Mouse (Mus musculus) mouse trophoblast stem cell (cell line): ENCODE measurements at regions not wholly inside any gene's neighbourhood (a gene's known extent, or its start where the extent isn't known, plus 50 kb on each side); places are given as distances from the start of the nearest gene placed in this dataset.

ENCODE experiments used
- in situ Hi-C, 2 experiments: fragments of 300-500 bp; cut with MseI, MboI; formaldehyde crosslinking; loops; 2 replicates in 1 of 2; 3 replicates in 1 of 2; pipeline ENCODE4 v1.15.1; 2025

DNA sequence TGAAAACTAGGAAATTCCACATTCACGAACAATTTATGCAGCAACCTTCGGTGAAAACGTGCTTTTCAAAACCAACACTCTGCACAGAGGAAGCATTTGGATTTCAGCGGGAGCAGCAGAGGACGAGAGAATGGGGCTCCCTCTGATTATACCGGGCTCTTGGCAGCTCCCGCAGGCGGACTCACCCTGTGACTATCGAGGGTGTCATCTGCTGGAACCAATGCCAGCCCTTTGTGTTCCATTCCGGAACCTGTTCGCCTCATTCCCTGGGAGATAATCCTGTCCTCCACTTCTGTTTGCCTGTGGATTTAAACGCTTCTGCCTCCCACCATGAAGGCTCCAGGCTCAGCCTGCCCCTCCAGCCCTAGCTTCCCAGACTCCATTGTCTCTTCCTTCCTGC is 77.1 kb downstream of the Utp18 start:
- in situ Hi-C loops = loop anchor here in 1 of 2 experiments (25.0 kb wide), 1 partner anchor 671 kb away; no protein-coding TSS in a partner anchor

DNA sequence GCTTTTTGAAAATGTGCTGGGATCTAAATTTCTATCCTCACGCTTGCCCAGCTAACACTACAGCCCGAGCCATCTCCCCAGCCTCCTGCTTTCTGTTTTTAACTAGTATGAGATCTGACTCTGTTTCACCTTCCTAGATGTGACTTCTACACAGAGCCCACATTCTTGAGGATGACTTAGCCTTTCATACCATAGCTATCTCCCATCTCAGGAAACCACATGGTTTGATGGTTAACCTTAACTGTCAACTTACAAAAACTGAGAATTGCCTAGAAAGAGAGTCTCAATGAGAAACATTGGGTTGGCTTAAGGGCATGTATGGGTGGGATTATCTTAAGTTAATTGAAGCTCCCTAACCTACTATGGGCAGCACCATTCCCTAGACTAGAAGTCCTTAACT is 78.4 kb downstream of the Utp18 start:
- in situ Hi-C loops = loop anchor here in 1 of 2 experiments (25.0 kb wide), 1 partner anchor 670 kb away; no protein-coding TSS in a partner anchor

DNA sequence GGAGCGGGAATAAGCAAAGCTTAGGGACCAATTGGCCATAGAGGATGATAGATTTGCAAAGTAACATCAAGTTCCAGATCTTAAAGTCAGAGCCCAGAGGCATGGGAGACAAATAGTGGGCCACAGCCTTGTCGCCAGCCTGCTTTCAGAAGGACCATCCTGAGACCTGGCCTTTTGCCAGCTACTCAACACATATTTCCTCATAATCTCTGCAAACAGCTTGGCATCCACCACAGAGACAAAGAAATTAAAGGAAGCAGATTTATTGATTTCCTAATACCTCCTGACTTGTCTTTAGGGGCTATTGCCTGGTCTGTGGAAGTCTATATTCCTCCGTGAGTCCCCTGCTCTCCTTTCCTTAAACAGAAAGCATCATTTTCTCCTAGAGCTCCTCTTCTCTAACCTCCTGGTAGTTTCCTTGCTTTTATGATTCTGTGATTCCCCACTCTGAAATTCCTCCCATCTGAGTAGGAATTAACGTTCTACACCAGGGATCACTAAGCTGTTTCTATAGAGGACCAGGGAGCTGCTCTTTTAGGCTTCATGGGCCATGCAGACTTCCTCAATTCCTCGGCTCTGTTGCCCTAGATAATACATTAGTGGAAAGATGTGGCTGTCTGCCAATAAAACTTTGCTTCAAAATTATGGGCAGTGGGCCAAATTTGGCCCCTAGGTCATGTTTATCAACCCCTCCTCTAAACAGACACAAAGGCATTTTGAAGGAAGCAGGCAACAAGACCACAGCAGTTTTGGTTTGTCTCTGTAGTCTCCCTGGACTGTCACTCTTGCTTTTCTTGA is 114.2 kb downstream of the Utp18 start:
- in situ Hi-C loops = no loop called here

DNA sequence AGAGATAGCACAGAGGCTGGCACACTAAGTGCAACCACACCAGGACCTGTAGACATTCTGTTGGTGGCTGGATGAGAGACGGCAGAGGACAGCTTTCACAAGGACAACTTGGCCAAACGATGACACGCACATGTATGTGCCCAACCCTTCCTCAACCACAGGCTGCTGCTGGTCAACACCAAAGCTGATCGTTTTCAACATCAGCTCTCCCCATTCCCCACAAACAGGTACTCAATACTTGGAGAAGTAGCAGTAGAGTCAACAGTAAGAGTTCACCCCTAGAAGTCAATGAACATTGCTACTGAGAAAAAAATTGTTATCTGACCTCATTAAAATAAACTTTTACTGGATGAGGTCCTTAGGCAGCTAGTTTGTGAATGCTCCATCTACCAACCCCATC is 119.6 kb downstream of the Utp18 start:
- in situ Hi-C loops = no loop called here

DNA sequence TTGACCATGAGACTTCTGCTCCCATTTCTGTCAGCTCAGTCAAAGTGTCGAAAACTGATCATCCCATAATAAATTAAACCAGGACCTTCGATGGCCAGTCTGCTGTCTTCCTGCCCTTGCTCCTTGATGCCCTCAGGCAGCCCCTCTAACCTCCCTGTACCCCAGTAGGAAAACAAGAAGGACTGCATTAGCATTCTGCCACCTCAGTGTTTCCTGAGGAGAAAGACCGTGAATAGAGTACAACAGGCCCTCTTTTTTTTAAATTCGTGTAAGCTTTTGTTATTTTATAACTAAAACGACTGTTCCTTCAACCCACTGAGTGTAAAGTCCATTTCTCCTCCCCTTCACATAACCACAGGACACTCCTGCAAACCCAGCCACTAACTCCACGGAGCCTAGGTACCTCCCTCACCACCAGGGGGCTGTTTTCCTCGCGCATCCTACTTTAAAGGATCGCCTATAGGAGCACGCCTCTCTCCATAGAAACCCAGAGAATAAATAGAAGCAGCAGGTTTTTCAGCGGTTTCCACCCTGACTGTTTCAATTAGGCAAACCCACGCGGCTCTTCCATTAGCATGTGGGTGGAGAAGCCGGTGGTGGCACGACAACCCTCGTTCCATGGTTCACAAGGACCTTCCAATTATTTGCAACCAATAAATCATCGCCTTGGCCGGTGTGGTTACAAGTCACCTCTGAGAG is 122.6 kb downstream of the Utp18 start:
- in situ Hi-C loops = no loop called here

DNA sequence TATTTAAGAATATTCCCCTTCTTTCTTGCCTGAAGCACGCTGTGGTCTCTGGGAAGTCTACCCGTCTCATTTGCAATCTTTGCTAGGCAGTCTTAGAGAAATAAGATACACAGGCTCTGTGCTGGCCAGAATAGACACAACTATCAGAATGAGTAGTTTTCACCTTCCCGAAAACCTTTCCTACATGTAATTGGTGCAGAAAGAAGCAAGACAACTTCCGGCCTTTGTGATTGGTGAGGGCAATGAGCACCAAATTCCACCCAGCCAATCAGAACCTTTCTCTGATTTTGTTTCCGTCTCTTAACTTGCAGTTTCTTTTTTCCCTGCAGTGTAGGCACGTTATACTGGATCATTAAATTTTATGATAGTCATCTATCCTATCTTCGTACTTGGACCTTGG is 127.7 kb downstream of the Utp18 start:
- in situ Hi-C loops = no loop called here

DNA sequence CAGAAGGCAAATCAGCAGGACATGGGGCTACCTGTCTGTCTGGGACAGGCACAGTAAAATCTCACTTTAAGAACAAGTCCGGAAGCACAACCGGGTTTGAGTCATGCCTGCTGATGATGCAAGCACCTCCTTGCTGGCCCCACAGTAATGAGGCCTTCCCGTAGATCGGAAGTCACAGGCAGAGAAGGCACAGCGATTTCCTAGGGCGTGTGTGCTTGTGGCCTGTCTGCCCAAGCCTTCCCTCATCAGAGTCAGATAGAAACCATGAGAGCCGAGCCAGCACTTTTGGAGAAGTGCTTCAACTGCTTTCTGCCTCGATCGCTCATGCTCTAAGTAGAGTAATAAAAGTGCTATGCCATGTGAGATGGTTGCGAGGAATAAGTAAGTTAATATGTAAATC is 148.9 kb downstream of the Utp18 start:
- in situ Hi-C loops = no loop called here

DNA sequence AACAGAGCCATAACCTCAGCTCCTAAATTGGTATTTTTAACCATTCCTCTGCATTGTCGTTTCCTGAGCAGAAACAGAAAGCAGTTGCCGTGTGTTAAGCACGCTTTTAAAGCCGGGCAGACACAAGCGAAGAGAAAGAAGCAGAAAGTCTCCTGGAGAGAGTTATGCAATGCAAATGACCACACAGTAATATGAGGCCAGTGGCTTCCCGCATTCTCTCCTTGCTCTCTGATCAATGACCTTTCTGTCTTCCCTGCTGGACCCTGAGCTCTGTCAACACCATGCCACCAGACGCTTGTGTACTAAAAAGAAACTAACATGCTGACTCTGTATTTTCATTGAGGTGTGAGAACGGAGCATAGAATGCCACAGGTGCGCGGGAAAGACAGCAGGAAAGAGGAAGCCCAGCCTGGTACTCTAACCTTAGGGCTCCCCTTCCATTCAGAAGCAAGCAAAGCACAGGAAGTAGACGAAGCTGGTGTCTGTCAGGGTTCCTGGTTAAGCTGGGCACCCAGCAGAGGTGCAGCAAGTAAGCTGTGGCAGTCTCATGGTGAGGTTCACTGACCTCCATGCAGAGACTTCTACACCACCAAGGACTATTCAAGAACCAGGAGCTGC is 151.9 kb downstream of the Utp18 start:
- in situ Hi-C loops = no loop called here

DNA sequence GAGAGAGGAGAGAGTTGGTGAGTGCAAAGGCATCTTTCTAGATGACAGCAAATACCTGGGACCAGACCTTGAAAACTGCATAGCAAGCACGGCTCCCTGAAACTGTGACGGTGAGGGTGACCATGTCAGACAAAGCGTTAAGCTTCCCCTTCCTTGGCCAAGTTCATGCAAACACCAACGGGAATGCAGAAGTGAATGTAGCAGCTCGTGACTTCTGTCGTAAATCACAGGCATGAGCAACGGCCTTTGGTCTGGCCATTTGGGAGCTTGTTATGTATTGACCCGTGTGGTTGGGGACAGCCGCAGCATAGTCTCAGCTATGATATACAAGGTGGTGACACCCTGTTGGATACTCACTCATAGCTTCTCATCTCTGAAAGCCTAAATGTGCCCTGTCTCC is 156.4 kb downstream of the Utp18 start:
- in situ Hi-C loops = no loop called here

DNA sequence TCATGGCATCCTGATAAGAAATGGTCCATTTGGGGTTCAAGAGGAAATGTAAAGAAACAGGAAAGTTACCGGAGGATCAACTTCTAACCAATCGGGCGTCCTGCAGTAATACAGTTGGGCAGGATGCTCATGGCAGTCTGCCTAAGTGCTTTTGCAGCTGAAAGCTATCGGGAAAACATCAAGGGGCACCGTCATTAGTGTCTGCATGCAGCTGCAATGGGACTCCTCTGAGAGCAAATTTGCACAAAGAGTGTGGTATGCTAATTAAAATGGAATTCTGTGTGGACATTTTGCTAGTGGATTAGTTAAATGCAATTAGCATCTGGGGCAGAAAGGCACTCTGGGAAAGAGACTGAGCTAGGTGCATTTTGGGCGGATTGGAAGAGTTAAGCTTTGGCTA is 160.3 kb downstream of the Utp18 start:
- in situ Hi-C loops = no loop called here

DNA sequence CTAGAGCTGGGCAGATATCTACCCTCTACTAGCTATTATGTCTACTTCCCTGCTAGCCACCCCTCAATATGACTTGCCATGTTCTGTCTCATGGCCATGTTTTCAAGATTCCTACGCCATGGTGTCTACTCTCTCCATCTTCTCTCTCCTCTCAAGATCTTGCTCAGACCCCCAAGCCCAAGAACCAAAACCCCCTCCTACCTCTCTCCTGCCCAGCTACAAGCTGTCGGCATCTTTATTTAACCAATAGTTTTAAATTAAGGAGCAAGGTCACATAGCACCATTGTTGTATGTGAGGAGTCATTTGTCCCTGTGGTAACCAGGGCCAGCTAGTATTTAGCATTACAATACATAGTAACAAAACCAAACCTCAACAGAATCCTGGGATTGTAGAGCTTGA is 166.4 kb downstream of the Utp18 start:
- in situ Hi-C loops = no loop called here

DNA sequence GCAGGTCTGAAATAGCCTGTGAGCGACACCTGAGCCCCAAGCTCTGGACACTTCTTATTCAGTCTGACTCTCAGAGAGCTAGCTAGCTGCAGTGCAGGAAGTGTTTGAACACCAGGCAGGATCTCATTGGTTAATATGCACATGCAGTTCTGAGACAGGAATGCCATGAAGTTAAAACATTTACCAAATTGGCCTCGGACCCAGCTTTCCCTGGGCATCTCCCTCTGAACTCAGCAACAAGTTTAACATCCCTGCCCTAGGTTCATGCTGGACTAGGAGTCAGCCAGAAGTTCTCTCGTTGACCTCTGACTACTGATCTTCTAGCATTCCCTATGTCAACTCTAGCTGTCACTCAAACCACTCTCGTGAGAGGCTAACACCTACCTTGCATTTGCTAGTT is 175.9 kb downstream of the Utp18 start:
- in situ Hi-C loops = no loop called here

DNA sequence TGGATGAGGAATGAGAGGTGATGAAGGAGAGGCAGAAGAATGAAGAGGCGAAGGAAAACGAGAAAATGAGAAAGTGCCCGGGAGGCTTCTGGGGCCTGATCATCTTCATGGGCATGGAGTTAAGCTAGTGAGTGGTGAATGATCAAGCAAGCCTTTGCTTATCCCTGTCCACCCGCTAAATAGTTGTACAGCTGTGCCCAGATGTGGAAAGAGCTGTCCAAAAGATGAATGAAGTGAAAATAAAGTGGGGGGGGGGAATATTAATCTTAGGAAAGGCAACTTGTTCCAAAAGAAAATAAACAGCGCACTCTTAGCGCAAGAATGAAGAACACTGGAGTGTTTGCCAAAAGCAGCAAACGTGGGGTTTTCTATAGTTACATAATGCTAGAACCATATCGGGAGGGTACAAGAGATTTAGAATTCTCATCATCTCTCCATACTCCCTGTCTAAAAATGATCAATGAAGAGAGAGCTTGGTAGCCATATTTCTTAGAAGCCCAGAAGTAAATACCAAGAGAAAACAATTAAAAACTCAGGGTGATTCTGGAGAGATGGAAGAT is 188.5 kb downstream of the Utp18 start:
- in situ Hi-C loops = no loop called here

DNA sequence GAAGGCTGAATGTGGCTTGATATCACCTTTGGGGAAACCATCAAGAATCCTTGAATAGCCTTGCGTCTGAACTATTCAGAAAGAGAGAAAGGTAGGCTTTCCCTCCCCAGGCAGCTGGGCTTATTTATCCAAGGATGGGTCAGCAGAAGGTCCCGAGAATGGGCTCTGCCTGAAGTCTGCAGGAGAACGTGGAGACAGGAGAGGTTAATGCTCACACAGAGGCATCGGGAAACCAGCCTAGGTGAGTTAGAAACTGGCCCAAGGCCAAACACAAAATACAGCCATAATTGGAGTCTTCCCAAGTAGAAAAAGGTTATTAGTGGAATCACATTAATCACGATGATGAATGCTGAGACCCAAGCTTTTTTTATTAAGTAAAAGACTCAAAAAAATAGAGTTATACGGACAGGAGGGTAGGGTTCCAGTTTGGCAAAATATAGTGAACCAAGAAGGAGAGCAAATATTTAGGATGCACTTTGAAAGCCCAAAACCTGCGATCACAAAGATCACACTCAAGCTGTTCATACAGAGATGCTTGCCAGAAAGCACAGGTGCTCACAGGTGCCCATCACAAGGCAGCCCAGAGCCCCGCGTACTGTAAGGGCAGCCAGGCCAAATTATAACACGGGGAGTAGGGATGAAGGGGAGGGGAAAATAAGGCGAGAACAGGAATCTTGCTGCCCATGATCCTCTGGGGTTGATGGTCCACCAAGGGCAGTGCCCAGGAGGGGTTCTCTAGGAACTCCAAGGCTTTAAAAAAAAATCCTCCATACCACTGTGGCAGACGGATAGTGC is 189.3 kb downstream of the Utp18 start:
- in situ Hi-C loops = no loop called here

DNA sequence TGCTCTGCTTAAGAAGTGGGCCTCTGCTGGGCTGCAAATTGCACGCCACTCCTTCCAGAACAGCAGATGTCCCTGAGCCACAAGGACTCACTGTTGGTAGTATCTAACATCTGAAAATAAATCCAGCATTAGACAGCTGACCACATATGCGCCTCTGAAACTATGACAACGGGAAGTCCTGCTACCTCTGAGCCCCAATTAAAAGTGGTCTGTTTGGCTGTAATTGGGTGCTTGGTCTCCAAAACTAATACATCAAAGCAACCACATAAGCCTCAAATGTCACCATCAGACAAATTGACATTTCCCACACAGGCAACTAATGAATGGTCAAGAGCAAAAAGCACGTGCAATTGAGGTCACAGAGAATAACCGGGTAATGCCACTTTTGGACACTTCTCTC is 201.9 kb downstream of the Utp18 start:
- in situ Hi-C loops = no loop called here

DNA sequence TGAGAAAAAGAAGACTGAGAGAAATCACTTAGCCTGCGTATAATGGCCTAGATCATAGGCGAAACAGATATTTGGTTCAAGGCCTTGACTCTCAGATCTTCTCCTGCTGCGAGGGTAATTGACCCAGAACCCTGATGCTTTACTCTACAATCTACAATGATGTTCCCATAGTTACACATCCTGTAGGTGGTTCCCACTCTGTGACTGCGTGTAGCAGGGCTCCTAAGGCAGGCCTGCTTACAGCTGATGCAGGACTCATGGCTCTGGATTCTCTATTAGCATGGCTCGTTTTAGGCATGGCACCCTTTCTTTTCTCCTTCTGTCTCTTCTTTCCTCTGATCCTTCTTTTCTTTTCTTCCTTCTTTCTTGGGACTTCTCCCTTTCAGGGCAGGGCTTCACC is 209.3 kb downstream of the Utp18 start:
- in situ Hi-C loops = no loop called here

DNA sequence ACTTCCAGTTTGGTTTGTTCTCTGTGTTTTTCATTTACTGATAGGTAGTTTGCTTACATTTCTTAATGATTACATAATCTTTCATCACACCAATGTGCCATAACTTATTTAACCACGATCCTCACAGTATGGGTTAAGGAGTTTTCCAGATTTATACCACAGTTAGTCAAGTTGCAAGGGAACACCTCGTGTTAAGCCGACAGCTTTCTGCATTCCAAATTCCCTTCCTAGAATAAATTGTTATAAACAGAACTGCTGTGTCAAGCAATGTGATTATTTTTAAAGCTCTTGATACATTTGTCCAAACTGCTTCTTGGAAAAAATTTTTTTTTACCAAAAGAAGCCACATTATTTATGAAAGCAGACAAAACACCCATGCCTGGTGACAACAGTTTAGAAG is 213.5 kb downstream of the Utp18 start:
- in situ Hi-C loops = no loop called here

DNA sequence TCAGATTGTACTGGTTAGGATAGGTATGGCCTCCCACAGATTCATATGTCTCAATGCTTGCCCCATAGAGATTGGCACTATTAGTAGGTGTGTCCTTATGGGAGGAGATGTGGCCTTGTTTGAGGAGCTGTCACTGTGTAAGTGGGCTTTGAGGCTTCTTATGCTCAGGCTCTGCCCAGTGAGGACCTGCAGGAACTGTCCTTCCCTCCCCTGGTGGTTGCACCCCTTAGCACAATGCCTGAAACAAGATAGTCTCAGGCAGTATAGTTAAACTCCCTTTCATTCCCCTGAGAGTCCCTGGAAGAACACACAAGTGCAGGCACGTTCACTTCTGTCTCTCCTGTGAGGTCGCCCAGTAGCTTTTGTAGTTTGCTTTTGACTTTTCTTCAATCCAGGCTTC is 223.9 kb downstream of the Utp18 start:
- in situ Hi-C loops = no loop called here

DNA sequence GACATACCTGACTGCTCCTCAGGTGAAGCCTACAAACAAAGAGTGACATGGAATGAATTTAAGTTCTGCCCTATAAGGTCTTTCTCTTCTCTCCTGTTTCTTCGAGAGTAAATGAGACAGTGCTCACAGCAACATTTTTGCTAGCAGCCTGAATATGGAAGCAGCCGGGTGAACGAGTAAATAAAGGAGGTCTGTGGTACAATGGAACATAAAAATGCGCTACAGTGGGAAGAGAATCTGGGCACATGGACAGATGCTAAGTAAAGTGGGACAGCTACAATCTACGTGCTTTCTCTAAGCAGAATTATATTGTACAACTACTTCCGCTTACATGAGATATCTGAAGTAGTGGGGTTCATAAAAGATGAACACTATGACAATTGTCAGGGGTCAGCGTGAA is 225.2 kb downstream of the Utp18 start:
- in situ Hi-C loops = no loop called here

DNA sequence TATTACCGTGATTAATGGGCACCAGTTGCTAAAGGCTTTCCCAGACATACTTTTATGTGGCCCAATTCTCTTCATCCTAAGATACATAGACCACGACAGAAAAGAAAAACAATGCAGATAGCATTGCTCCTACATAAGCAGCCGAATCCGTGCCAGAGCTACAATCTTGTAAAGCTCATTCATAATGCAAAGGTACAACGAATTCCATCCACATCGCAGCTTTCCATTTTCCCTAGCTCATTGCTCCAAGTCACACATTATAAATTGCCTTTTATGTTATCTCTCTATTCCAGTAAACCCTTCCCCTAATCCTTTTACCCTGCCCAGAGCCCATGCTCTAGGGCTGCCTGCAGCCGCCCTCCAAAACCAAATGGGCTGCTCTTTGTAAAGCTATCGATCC is 226.8 kb downstream of the Utp18 start:
- in situ Hi-C loops = no loop called here

DNA sequence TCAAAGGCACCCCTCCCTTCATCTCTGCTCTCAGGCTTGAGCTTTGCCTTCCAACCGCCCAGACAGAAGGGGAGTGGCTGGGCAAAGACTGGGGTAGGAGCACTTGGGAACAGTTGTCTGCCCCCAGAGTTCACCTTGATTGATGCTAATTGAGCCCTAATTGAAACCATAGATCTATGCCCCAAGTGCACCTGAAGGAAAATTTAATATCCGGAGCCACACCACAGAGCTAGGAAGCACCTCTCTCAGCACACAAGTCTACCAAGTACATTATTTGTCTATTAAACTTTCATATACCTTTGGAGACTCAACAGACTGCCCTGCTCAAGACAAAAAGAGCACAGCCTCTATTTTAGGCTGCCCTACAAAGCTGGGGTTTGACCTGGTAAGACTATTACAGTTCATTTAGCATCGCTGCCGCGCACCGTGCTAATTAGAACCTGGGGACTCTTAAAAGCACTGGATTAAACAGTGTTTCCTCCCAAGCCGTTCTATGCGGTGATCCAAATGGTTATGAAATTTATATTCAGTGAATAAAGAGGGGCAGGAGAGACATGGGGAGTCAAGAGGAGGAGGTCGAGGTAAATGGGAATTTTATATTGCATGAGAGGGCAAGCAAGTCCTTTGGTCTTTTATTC is 229.8 kb downstream of the Utp18 start:
- in situ Hi-C loops = no loop called here
